Mouse (Mus musculus) ES-Bruce4 (cell line): ENCODE results near the gene Cdh4.

ENCODE experiments used
- CTCF ChIP-seq: IDR thresholded peaks from one replicate; pipeline ENCODE4 v1.8.1; 2011; ENCODE audit warnings: low read depth, low read length
- EP300 ChIP-seq: IDR thresholded peaks from 2 replicates; pipeline ENCODE4 v1.6.1; 2011; ENCODE audit warnings: low read depth, low read length; ENCODE audit not compliant: insufficient read depth
- POLR2A ChIP-seq: IDR thresholded peaks from one replicate; pipeline ENCODE4 v1.8.1; 2011; ENCODE audit warnings: low read length; ENCODE audit not compliant: insufficient read depth

- no peak for TF ChIP-seq CTCF
- TF ChIP-seq POLR2A, result no peak
- no peak for TF ChIP-seq EP300
Measured at GRCm38 (mm10) chr2:179948820-179949219, 506.6 kb downstream of the Cdh4 start.
